Mouse (Mus musculus) retina, adult 2 months (tissue): ENCODE data around the gene Dffb.

Experiments used
- DNase-seq: peaks from one replicate; pipeline ENCODE4 v3.0.0-alpha.2; 2012; ENCODE audit warnings: low read depth, low spot score

Dffb gene

GRCm38 (mm10) chr4:153974431-153975291 lies at the start of gene Dffb, which contains the start of gene Cep104:
Gene Dffb, minus strand, starts transcription at chr4:153975126.
Gene Cep104, plus strand, starts transcription at chr4:153975194.
- DNase-seq, result peak; percentile 89

DNA sequence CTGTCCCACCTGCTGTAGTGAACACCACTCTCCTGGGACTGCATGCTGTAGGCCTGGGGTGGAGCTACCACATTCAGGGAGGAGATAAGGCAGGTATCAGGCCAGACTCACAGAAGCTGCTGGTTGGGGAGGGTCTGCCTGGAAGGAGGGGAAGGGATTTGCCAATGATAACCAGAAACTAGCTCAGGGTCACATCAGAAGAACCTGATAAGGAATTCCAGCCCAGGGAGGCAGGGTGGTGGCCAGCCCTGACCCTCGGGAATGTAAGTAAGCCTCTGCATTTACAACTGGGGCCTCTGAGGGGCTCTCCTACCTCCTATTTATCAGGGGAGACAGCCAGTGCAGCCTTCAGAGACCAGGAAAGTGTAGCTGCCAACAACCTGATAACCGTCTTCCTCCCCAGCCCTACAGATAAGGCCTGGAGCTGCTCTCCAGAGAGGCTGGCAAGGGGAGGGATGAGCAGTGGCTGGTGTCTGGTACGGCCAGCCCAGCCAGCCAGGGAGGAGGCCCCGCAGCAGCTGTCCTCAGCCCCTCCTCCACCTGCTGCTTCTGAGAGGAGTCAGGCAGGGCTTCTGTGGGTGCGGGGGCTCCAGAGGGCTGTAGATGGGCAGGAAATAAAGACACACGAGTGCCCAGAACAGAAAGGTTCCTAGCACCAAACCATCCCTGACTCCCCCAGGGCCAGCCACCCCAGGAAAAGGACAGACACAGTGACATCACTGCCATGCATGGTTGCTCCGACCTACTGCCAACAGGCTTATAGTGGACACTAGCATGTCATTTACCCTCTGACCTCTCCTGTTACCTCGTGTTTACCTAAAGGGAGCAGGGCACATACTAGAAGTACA lies 49.1 kb upstream of the Dffb start:
- no peak for DNase-seq

DNA sequence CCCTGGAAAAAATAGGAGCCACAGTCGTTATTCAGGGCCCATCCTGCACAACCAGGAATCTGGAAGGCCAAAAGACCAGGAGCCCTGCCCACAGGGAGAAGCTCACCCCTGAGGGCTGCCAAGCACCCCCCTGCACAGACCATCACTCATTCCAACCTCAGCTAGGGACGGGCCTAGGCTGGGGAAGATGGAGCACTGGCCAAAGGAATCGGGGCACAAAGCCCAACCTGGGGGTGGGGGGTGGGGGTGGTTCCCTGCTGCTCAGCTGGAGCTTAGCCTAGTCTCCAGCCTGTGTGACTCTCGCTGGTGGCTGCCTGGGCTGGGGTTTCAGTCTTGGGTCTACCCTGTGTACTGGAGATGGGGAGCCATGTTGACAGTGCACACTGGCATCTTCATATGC lies 47.9 kb upstream of the Dffb start:
- DNase-seq, result no peak

DNA sequence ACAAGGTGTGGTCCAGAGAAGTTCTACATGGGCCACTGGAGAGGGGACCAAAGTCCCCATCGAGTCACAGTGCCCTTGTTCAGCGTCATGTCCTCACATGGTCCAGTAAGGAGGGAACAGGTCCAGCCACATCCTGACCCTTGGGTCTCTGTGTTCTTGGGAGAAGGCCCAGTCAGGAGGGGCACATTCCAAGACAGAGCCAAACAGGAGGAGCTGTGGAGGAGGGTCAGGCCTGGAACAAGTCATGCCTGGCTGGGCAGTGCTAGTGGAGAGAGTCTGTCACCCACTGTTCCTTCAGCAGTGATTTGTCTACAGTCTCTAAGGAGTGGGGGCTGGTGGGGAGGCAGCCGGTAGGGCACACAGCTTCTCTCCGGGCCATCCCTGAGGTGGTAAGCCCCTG lies 47.5 kb upstream of the Dffb start:
- no peak for DNase-seq

DNA sequence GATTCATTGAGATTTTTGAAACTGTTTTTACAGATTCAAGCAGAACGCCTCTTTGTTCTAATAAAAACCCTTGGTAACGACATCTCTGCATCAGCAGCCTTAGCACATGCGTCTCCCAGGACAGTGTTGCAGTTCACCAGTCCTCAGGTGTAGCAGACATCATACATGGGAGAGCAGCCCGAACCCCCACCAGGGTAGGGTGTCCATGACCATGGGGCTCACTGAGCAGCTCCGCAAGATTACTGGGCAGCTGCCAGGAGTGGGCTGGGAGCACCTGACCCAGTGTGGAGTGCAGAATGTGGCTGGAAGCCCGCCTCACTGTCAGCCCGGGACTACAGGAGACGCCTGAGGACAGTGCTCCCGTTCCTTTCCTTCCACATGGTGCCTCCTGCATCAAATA lies 46.5 kb upstream of the Dffb start:
- DNase-seq, result no peak

GRCm38 (mm10) chr4:154019571-154019970 lies 44.6 kb upstream of the Dffb start:
- DNase-seq, result no peak

- DNase-seq, result no peak
Observed at GRCm38 (mm10) chr4:154015476-154015875, 40.5 kb upstream of the Dffb start.

- DNase-seq, result no peak
Observed at GRCm38 (mm10) chr4:154012132-154012882, 37.4 kb upstream of the Dffb start.

GRCm38 (mm10) chr4:154011646-154012089 lies 36.7 kb upstream of the Dffb start, which contains the start of gene Lrrc47:
Gene Lrrc47, plus strand, starts transcription at chr4:154011731.
- DNase-seq, result peak; percentile 79

GRCm38 (mm10) chr4:154010907-154011645 lies 36.1 kb upstream of the Dffb start:
- no peak for DNase-seq

- no peak for DNase-seq
Observed at GRCm38 (mm10) chr4:154007759-154008158, 32.8 kb upstream of the Dffb start.

DNA sequence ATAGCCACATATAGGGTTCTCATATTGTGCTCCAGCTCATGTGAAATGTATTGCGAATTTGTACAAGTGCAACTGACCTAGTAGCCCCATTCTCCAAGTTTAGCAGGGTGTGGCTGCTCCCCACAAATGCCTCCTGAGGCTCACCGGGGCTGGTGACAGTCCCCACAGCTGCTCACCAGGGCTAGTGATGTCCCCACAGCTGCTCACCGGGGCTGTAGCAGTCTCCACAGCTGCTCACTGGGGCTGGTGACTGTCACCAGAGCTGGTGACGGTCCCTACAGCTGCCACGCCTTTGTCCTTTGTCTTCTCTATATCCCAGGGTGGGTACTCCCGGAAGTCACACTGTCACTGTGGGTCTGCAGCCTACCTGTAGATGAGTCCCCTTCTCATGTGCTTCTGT lies 31.3 kb upstream of the Dffb start:
- no peak for DNase-seq

GRCm38 (mm10) chr4:154005488-154005887 lies 30.6 kb upstream of the Dffb start:
- no peak for DNase-seq

GRCm38 (mm10) chr4:153993505-153993904 lies 18.6 kb upstream of the Dffb start:
- DNase-seq, result no peak

GRCm38 (mm10) chr4:153992715-153993114 lies 17.8 kb upstream of the Dffb start:
- DNase-seq, result no peak

- no peak for DNase-seq
Observed at GRCm38 (mm10) chr4:153980470-153980869, 5.5 kb upstream of the Dffb start.

- DNase-seq, result no peak
Observed at GRCm38 (mm10) chr4:153979243-153979642, 4.3 kb upstream of the Dffb start.

DNA sequence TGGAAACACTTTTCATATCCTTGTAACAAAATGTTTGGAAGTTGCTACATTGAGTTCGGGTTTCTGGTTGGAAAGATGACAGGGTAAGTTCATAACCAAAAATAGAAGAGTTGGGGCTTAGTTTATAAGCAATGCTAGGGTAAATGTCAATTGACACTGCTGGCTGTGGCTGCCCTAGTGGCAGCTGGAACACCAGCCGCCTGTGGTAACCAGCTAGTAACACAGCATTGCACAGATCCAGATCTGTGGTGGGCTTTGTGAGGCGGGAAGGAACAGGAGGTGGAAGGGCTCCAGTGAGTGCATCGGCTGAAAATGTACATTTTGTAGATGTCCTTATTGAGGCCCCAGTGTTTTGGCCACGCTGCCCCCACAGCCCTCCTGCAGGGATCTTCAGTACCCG lies 842 bp upstream of the Dffb start:
- no peak for DNase-seq

- DNase-seq, result no peak
Observed at GRCm38 (mm10) chr4:153975292-153975662, 351 bp upstream of the Dffb start.

DNA sequence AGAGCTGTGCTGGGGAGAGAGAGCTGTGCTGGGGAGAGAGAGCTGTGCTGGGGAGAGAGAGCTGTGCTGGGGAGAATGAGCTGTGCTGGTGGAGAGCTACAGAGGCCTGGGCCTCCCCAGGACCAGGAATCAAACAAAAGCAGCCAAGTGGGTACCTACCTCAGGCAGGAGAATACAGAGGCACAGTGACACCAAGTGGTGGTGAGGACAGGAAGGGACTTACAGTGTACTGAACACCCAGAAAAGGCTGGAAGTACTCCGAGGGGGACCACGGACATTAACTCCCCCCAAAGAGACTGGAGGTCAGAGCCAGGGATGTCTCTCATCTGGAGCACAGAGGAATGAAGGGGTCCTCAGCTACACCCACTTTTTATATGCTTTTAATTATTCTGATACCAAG lies 6.9 kb downstream of the Dffb start:
- DNase-seq, result no peak

GRCm38 (mm10) chr4:153967556-153967955 lies 7.4 kb downstream of the Dffb start:
- no peak for DNase-seq
